Mouse (Mus musculus) G1E (cell line): Measurements from ENCODE around the gene Dtx2. TPM values are rescaled to one million over a fixed set of nuclear protein-coding genes. Genes with fewer than 3 reads are reported as not detected.

Experiments
- ATAC-seq: 2 replicates; pipeline ENCODE4 v1.8.0; 2016; ENCODE audit warnings: mild to moderate bottlenecking; ENCODE audit not compliant: insufficient number of reproducible peaks, poor library complexity, low FRiP score, severe bottlenecking; ENCODE audit errors: extremely low read depth
- DNase-seq: peaks from one replicate; pipeline ENCODE4 v3.0.0; 2012; ENCODE audit warnings: low spot score
- H3K27me3 ChIP-seq: 2 replicates; pipeline ENCODE4 v1.6.1; 2012; ENCODE audit warnings: mild to moderate bottlenecking, low read length, inconsistent platforms; ENCODE audit not compliant: insufficient read depth
- H3K36me3 ChIP-seq: replicated peaks from 2 replicates; pipeline ENCODE3; 2012; ENCODE audit warnings: mild to moderate bottlenecking, inconsistent platforms
- H3K4me1 ChIP-seq: 2 replicates; pipeline ENCODE4 v1.6.1; 2012; ENCODE audit warnings: low read depth, low read length, inconsistent platforms, mixed read lengths; ENCODE audit not compliant: insufficient read depth
- H3K4me3 ChIP-seq: 2 replicates; pipeline ENCODE4 v1.5.1; 2012; ENCODE audit warnings: low read depth, mild to moderate bottlenecking, inconsistent platforms, low read length, moderate library complexity, mixed read lengths
- H3K9me3 ChIP-seq: replicated peaks from 2 replicates; pipeline ENCODE4 v1.6.1; 2012; ENCODE audit warnings: inconsistent platforms
- CTCF ChIP-seq: IDR thresholded peaks from 2 replicates; pipeline ENCODE4 v1.5.1; 2012; ENCODE audit warnings: low read depth, low read length, inconsistent platforms, mixed read lengths
- GATA1 ChIP-seq: IDR thresholded peaks from 2 replicates; pipeline ENCODE4 v1.6.1; 2012; ENCODE audit warnings: borderline replicate concordance, low read length, inconsistent platforms, mixed read lengths
- GATA2 ChIP-seq: IDR thresholded peaks from 2 replicates; pipeline ENCODE4 v1.6.1; 2012; ENCODE audit warnings: low read depth, low read length, inconsistent platforms, borderline replicate concordance
- POLR2AphosphoS5 ChIP-seq: IDR thresholded peaks from 2 replicates; pipeline ENCODE4 v1.6.1; 2012; ENCODE audit warnings: low read depth, low read length, inconsistent platforms; ENCODE audit not compliant: insufficient replicate concordance
- TAL1 ChIP-seq: conservative IDR thresholded peaks from 2 replicates; pipeline ENCODE4 v1.6.1; 2012; ENCODE audit warnings: low read depth, low read length, inconsistent platforms, mixed read lengths
- polyA plus RNA-seq: library from polyadenylated mRNA; stranded (reverse); fragments of >175 nt; gene quantifications from 2 replicates; pipeline ENCODE4 v1.2.3, GENCODE M21; 2012
- total RNA-seq, 2 experiments: library from RNA; stranded (forward) in 1 of 2; stranded (reverse) in 1 of 2; fragments of 200-1000 nt in 1 of 2; fragments of >200 nt in 1 of 2; fragmentation: Nextera tagmentation in 1 of 2; gene quantifications; 2 replicates each; pipeline ENCODE4 v1.2.3; 2014 to 2017

Gene Dtx2
- total and polyA plus RNA-seq, 3 experiments: 5.1 to 25.6 (median 25.2) TPM

DNA sequence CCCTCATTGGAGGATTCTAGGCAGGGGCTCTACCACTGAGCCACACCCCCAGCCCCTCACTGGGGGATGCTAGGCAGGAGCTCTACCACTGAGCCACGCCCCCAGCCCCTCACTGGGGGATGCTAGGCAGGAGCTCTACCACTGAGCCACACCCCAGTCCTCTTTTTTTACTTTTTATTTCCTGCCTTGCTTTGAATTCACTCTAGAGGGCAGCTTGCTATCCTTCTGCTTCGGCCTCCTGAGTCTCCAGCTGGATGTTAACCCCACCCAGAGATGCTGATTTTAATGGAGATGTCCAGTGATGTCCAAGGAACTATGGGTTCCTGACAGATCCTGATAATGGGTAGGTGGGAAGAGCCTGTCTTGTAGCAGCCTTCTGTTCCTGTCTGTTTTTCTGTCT lies 74.8 kb downstream of the Dtx2 start:
- Histone ChIP-seq H3K4me3 (no peak overlapping the region), H3K9me3 (no peaks in the 10 kb centered on the region), H3K27me3 (peaks cover 18% of the 10 kb centered on the region), H3K4me1 (no peaks in the 10 kb centered on the region), H3K36me3 (no peaks in the 10 kb centered on the region)
- TF ChIP-seq POLR2AphosphoS5: no peak
- no peak for TF ChIP-seq TAL1
- no peak for TF ChIP-seq GATA2
- no peak for TF ChIP-seq GATA1
- no peak for TF ChIP-seq CTCF
- ATAC-seq (no peak), DNase-seq (no peak)

DNA sequence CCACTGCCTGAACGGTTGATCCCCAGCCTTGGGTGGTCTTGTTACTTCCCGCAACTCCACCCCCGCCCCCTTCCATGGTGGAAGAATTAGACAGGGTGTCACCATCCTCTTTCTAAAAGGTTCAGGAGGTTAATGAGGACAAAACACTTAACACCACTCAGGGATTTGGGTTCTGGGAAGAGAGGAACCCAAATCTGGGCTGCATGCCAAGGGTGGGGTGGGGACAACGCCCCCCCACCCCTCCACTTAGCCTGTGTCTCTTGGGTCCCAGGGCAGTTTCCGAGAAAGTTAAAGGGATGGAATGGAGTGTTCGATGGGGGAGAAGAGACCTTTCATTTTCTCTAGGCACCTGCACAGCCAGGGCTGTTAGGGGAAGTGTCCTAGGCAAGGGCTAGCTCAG lies 78.5 kb downstream of the Dtx2 start:
- no peaks in the 10 kb centered on the region for H3K36me3 ChIP-seq
- no peak overlapping the region for H3K4me3 ChIP-seq
- peaks cover 20% of the 10 kb centered on the region for H3K27me3 ChIP-seq
- H3K4me1 ChIP-seq: no peaks in the 10 kb centered on the region
- ATAC-seq: no peak
- no peak for TF ChIP-seq GATA2
- TF ChIP-seq GATA1: no peak
- TF ChIP-seq CTCF: no peak
- no peak for TF ChIP-seq POLR2AphosphoS5
- TF ChIP-seq TAL1: no peak
- no peaks in the 10 kb centered on the region for H3K9me3 ChIP-seq
- DNase-seq: no peak

DNA sequence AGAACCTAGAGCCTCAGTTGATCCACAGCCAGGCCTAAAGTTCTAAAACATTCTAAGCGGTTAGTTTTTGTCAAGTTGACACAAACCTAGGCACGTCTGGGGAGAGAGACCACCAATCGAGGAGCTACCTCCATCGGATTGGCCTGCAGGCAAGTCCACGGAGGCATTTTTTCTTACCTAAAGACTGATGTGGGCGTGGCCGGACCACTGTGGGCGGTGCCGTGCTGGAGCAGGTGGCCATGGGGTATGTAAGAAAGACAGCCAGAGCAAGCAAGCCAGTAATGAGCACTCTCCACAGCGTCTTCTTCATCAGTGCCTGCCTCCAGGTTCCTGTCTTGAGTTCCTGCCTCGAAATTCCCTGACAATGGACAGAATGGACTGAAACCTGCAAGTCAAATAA lies 78.9 kb downstream of the Dtx2 start:
- Histone ChIP-seq H3K4me3 (no peak overlapping the region), H3K27me3 (peaks cover 20% of the 10 kb centered on the region), H3K4me1 (no peaks in the 10 kb centered on the region), H3K9me3 (no peaks in the 10 kb centered on the region), H3K36me3 (no peaks in the 10 kb centered on the region)
- TF ChIP-seq POLR2AphosphoS5 (no peak), CTCF (no peak)
- no peak for ATAC-seq
- no peak for DNase-seq

DNA sequence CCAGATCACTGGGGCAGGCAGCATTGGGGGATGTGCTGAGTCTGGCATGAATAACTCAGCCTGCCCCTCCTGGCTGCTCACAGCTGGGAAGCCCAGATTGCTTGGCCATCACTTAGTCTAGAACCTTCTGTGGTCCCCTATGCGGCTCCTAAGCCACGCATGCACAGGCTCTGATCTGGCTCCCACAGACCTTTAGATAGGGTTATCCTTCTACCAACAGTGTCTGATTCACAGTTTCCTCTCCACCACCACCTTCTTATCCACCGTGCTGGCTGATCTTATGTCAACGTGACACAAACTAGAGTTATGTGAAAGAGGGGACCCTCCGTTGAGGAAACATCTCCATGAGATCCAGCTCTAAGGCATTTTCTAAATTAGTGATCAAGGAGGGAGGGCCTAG lies 80.5 kb downstream of the Dtx2 start:
- no peak for ATAC-seq
- Histone ChIP-seq H3K36me3 (no peaks in the 10 kb centered on the region), H3K27me3 (peaks cover 20% of the 10 kb centered on the region), H3K4me3 (no peak overlapping the region), H3K9me3 (no peaks in the 10 kb centered on the region), H3K4me1 (no peaks in the 10 kb centered on the region)
- DNase-seq: no peak
- TF ChIP-seq GATA1: no peak
- TF ChIP-seq POLR2AphosphoS5: no peak
- TF ChIP-seq GATA2: no peak
- TF ChIP-seq TAL1: no peak
- TF ChIP-seq CTCF: no peak

DNA sequence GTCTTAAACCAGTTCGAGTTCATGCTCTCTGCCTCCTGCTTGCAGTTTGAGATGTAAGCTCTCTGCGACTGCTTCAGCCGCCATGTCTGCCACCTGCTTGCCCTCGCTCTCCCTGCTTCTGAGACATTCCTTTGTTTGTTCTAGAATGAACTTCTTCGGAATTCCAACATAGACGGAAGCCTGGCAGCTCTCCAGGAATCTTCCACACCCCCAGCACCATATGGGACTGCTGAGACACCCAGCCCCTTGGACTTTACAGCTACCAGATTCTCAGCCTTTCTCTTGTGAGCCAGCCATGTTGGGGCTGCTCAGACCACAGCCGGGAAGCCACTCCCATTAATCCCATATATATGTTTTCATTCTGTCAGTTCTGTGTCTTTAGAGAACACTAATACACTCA lies 81.7 kb downstream of the Dtx2 start:
- peaks cover 20% of the 10 kb centered on the region for H3K27me3 ChIP-seq
- DNase-seq (no peak), ATAC-seq (no peak)
- TF ChIP-seq TAL1 (no peak), CTCF (no peak), GATA1 (no peak), GATA2 (no peak), POLR2AphosphoS5 (no peak)
- H3K36me3 ChIP-seq: no peaks in the 10 kb centered on the region
- no peak overlapping the region for H3K4me3 ChIP-seq
- H3K9me3 ChIP-seq: no peaks in the 10 kb centered on the region
- H3K4me1 ChIP-seq: no peaks in the 10 kb centered on the region

DNA sequence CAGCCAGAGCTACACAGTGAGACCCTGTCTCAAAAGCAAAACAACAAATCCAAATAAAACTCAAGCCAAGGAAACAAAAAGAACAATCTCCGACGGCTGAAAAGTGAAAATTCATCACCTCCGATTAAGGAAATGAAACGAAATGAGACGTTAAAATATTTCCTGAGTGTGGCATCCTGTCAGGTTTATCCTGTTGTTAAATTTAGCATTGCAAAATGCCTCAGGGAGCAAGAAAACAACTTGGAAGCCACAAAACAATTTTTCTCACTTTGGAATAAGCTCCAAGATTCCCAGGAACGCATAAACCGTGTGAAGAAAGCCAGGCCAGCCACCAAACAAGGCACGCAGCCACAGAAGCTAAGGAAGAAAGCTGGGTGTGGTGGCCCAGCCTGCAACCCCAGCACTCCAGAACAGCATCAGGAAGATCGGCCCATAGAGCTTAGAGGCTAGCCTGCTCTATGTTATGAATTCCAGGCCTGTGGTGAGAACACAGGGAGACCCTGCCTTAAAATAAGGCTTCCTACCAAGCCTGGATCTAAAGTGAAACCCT lies 82.5 kb downstream of the Dtx2 start:
- TF ChIP-seq POLR2AphosphoS5 (no peak), GATA1 (no peak), TAL1 (no peak), CTCF (no peak), GATA2 (no peak)
- ATAC-seq (no peak), DNase-seq (no peak)
- no peaks in the 10 kb centered on the region for H3K36me3 ChIP-seq
- peaks cover 16% of the 10 kb centered on the region for H3K27me3 ChIP-seq
- no peak overlapping the region for H3K4me3 ChIP-seq
- no peaks in the 10 kb centered on the region for H3K9me3 ChIP-seq
- no peaks in the 10 kb centered on the region for H3K4me1 ChIP-seq
